8 mouse cellular contexts compared by ENCODE assay signal in genomic region chr12:38906812-38907211, GRCm38 (mm10).
A peak's percentile ranks its signal among the peaks of the same experiment; 100 is the strongest.
DNase-seq lines count a peak whose midpoint lies in the region; ATAC-seq and TF ChIP-seq lines count a peak whose summit lies in the region.

No protein-coding gene starts in this region.

- no peak overlapping the region for H3K4me2 ChIP-seq in kidney, embryonic 14.5 days (replicated peaks; ENCODE audit: low read depth, low read length)
- H3K4me2 ChIP-seq in lung, embryonic 14.5 days, result peak overlapping the region; percentile 1; the same call in 1 of the 2 replicates

- no peak overlapping the region for H3K27ac ChIP-seq in kidney, embryonic 14.5 days (ENCODE audit: low read depth, low read length)
- no peak overlapping the region for H3K27ac ChIP-seq in lung, embryonic 14.5 days (ENCODE audit: low read depth)

- H3K27me3 ChIP-seq in kidney, embryonic 14.5 days (ENCODE audit: control insufficient read depth, insufficient read depth, low read length), result no peaks in the 10 kb centered on the region
- no peaks in the 10 kb centered on the region for H3K27me3 ChIP-seq in lung, embryonic 14.5 days (ENCODE audit: insufficient read depth, low read length)

- no peak for TF ChIP-seq CTCF in lung, embryonic 14.5 days (IDR thresholded peaks at IDR 0.05; ENCODE audit: low read depth)

- WGBS in kidney, embryonic 14.5 days, result 46% methylated on average over 9 of the region's 9 CpGs
- WGBS in lung, embryonic 14.5 days, result 20% methylated on average over 9 of the region's 9 CpGs

- ATAC-seq in kidney, embryonic 14.5 days (ENCODE audit: low FRiP score, low TSS enrichment), result no peak
- ATAC-seq in lung, embryonic 14.5 days (ENCODE audit: insufficient read depth), result peak; percentile 96
- ATAC-seq in granulocyte monocyte progenitor cell, adult 5-6 weeks (replicated peaks; ENCODE audit: poor library complexity, severe bottlenecking), result no peak

- H3K4me1 ChIP-seq in kidney, embryonic 14.5 days (ENCODE audit: control insufficient read depth, insufficient read depth, low read length), result no peaks in the 10 kb centered on the region
- peaks cover 7% of the 10 kb centered on the region for H3K4me1 ChIP-seq in lung, embryonic 14.5 days (ENCODE audit: insufficient read depth)

- H3K9me3 ChIP-seq in kidney, embryonic 14.5 days (ENCODE audit: control insufficient read depth, low read length), result no peaks in the 10 kb centered on the region
- no peaks in the 10 kb centered on the region for H3K9me3 ChIP-seq in lung, embryonic 14.5 days (ENCODE audit: low read depth, low read length)

- no peak overlapping the region for H3K9ac ChIP-seq in kidney, embryonic 14.5 days (ENCODE audit: low read depth, low read length)
- H3K9ac ChIP-seq in lung, embryonic 14.5 days, result no peak overlapping the region

- DNase-seq in kidney, postnatal 25 days, result peak; percentile 3 to 25
- DNase-seq in adrenal gland, postnatal 36 days, result peak; percentile 27 to 32
- peak; percentile 22 to 25 for DNase-seq in cerebellum, postnatal 36 days
- peak; percentile 94 for DNase-seq in lung, embryonic 14.5 days
- DNase-seq in natural killer cell, adult 2 months (ENCODE audit: low spot score in 2 of 2), result no peak
- DNase-seq in gastrocnemius, adult 8-10 months (ENCODE audit: low spot score in 2 of 2), result no peak

- H3K4me3 ChIP-seq in kidney, embryonic 14.5 days (ENCODE audit: low read length), result no peak overlapping the region
- no peak overlapping the region for H3K4me3 ChIP-seq in lung, embryonic 14.5 days (ENCODE audit: low read depth, low read length)

- no peaks in the 10 kb centered on the region for H3K36me3 ChIP-seq in kidney, embryonic 14.5 days (ENCODE audit: control insufficient read depth, insufficient read depth, low read length)
- no peaks in the 10 kb centered on the region for H3K36me3 ChIP-seq in lung, embryonic 14.5 days (ENCODE audit: insufficient read depth)

Comparison
In these comparisons a context has a peak if more than half of its experiments do, and no peak if none do; other contexts are left out.
1. DNase-seq: peak in kidney, postnatal 25 days (2 of 2), adrenal gland, postnatal 36 days (2 of 2), cerebellum, postnatal 36 days (2 of 2) and lung, embryonic 14.5 days (single experiment); none in natural killer cell, adult 2 months (0 of 2) and gastrocnemius, adult 8-10 months (0 of 2).